Mouse (Mus musculus) thymus, adult 2 months (tissue): ENCODE results near the gene Vps33a. TPM values are rescaled to one million over a fixed set of nuclear protein-coding genes. Genes with fewer than 3 reads are reported as not detected.

Experiments used
- DNase-seq: peaks from one replicate; pipeline ENCODE4 v3.0.0; 2021
- H3K27ac ChIP-seq: fragments of 200-500 bp; 2 replicates; pipeline ENCODE4 v1.5.1; 2012; ENCODE audit warnings: low read length, control low read depth; ENCODE audit not compliant: control insufficient read depth, insufficient read depth
- H3K27me3 ChIP-seq: fragments of 200-500 bp; 2 replicates; pipeline ENCODE4 v1.6.1; 2012; ENCODE audit warnings: mild to moderate bottlenecking, low read length, moderate library complexity, mixed read lengths; ENCODE audit not compliant: control insufficient read depth, insufficient read depth
- H3K36me3 ChIP-seq: fragments of 200-500 bp; 2 replicates; pipeline ENCODE4 v1.6.1; 2012; ENCODE audit warnings: mild to moderate bottlenecking, low read length, moderate library complexity; ENCODE audit not compliant: control insufficient read depth, insufficient read depth
- H3K4me1 ChIP-seq: fragments of 200-500 bp; replicated peaks from 2 replicates; pipeline ENCODE4 v1.6.1; 2012; ENCODE audit warnings: low read length; ENCODE audit not compliant: control insufficient read depth, insufficient read depth
- H3K4me3 ChIP-seq: fragments of 200-500 bp; 2 replicates; pipeline ENCODE4 v1.5.1; 2012; ENCODE audit warnings: mild to moderate bottlenecking, low read length, control low read depth, moderate library complexity; ENCODE audit not compliant: control insufficient read depth, insufficient read depth
- CTCF ChIP-seq: fragments of 200-500 bp; IDR thresholded peaks from 2 replicates; pipeline ENCODE4 v1.5.1; 2012; ENCODE audit warnings: mild to moderate bottlenecking, control low read depth, low read length, moderate library complexity, borderline replicate concordance; ENCODE audit not compliant: control insufficient read depth, poor library complexity, insufficient read depth; ENCODE audit errors: extremely low read depth
- POLR2A ChIP-seq: fragments of 200-500 bp; IDR thresholded peaks from 2 replicates; pipeline ENCODE4 v1.6.1; 2012; ENCODE audit warnings: mild to moderate bottlenecking, low read length, control low read depth, moderate library complexity; ENCODE audit not compliant: control insufficient read depth, poor library complexity, insufficient read depth; ENCODE audit errors: extremely low read depth
- WGBS: fragments of 180-500 bp; shearing (Covaris S2); methylation state at CpG from one replicate; pipeline ENCODE4 v1.1.7; 2018; 5-methylcytosine and 5-hydroxymethylcytosine counted together
- polyA plus RNA-seq: library from polyadenylated mRNA; depleted of rRNA; stranded (reverse); fragments of >200 nt; gene quantifications from 2 replicates; pipeline ENCODE4 v1.2.3, GENCODE M21; 2012

The Vps33a gene
- polyA plus RNA-seq, 1 experiment, result 26.3 TPM

DNA sequence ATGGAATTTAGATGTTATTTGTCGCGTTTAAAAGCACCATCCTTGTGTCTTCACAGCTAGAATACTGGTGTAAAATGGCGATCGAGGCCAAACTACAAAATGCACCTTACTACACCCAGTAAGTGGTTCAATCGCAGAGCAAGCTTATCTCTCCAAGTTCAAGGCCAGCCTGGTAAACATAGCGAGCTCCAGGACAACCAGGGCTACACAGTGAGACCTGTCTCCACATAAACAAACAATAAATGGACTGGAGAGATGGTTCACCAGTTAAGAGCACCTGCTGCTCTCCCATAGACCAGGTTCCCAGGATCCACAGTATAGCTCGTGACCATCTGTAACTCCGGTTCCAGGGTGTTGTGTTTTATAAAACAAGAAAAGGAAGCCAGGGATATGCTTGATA is 524 bp upstream of the Vps33a start:
- TF ChIP-seq CTCF (no peak), POLR2A (no peak)
- H3K4me3 ChIP-seq, result no peak overlapping the region
- H3K27ac ChIP-seq, result no peak overlapping the region
- no peaks in the 10 kb centered on the region for H3K27me3 ChIP-seq
- no peak for DNase-seq
- H3K4me1 ChIP-seq, result peaks cover 5% of the 10 kb centered on the region
- H3K36me3 ChIP-seq, result peaks cover 12% of the 10 kb centered on the region
- WGBS, result 76% methylated on average over 8 of the region's 8 CpGs

DNA sequence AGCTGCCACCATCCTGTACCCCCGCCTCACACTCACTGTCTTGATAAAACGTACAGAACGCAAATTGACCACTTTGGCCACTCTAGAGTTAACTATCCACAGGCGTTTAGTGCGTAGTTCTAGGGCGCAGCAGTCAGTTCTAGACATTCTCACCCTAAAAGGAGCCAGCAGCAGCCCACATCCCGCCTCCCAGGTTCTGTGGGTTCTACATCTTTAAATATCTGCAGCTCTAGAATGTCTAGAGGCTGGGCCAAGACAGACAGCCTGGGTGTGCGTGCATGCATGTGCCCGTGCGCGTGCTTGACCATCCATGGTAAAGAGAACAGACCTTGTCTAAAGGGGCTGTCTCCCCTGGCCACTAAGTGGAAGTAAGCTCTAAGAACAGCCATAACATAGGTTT is 11.7 kb downstream of the Vps33a start:
- Histone ChIP-seq H3K27me3 (no peaks in the 10 kb centered on the region), H3K4me1 (no peaks in the 10 kb centered on the region), H3K36me3 (peaks cover 74% of the 10 kb centered on the region), H3K27ac (no peak overlapping the region), H3K4me3 (no peak overlapping the region)
- 99% methylated on average over 11 of the region's 11 CpGs for WGBS
- no peak for TF ChIP-seq POLR2A
- TF ChIP-seq CTCF, result no peak
- no peak for DNase-seq

DNA sequence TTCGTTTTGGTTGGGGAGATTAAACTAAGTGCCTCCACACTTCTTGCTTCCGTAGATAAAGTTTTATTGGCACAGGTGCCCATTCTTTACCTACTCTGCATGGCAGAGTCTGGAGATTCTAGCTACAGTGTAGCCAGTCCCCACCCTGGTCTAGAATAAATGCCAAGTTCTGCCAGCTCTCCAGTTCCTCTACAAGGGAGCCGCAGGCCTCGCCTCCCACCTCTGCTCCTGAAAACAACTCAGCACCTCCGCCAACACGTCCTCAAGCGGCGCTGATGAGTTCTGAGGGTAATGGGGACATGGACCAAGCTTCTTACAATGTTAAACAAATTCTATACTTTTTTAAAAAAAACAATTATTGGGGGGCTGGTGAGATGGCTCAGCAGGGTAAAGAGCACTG is 13.2 kb downstream of the Vps33a start:
- H3K27ac ChIP-seq, result no peak overlapping the region
- H3K4me3 ChIP-seq, result no peak overlapping the region
- H3K27me3 ChIP-seq, result no peaks in the 10 kb centered on the region
- WGBS, result 98% methylated on average over 8 of the region's 8 CpGs
- DNase-seq, result no peak
- TF ChIP-seq POLR2A (no peak), CTCF (no peak)
- H3K36me3 ChIP-seq, result peaks cover 63% of the 10 kb centered on the region
- H3K4me1 ChIP-seq, result no peaks in the 10 kb centered on the region

DNA sequence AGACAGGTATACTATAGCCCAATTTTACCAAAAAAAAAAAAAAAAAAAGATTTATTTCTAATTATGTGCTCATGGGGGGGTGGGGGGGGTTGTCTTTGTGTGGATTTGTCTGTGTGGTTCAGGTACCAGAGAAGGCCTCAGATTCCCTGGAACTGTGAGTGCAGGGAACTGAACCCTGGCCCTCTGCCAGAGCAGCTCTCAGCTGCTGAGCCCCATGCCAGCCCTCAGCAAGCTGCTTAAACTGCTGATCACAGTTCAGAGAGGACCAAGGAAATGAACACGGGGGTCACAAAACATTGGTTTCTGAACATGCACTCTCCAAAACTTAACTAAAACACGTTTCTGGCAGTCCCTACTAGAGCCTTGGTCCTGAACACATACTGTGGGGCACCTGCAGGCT is 16.4 kb downstream of the Vps33a start:
- Histone ChIP-seq H3K36me3 (peaks cover 34% of the 10 kb centered on the region), H3K27ac (no peak overlapping the region), H3K4me1 (no peaks in the 10 kb centered on the region), H3K4me3 (no peak overlapping the region), H3K27me3 (no peaks in the 10 kb centered on the region)
- TF ChIP-seq POLR2A (no peak), CTCF (no peak)
- DNase-seq, result no peak
- WGBS, result 89% methylated on average over 2 of the region's 2 CpGs

DNA sequence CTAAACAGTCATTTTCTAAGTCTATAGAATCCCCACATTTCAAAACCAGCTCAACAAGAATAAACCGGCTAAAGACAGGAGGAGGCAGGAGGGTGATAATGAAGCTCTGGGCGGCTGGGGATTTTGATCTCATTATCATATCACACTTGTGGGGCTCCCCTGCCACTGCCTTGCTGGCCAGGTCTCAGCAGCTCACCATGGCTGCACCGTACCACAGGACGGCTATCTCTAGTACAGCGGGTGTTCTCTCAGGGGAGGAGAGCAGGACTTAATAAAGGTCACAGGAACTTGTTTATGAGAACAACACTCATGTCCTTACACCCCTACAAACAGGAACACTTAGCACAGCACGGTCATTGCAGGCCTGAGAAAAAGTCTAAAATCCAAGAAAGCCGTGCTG is 17.1 kb downstream of the Vps33a start:
- H3K36me3 ChIP-seq, result peaks cover 30% of the 10 kb centered on the region
- H3K4me1 ChIP-seq, result no peaks in the 10 kb centered on the region
- DNase-seq, result no peak
- TF ChIP-seq POLR2A, result no peak
- TF ChIP-seq CTCF, result no peak
- H3K27me3 ChIP-seq, result no peaks in the 10 kb centered on the region
- H3K27ac ChIP-seq, result no peak overlapping the region
- WGBS, result 97% methylated on average over 7 of the region's 7 CpGs
- no peak overlapping the region for H3K4me3 ChIP-seq

DNA sequence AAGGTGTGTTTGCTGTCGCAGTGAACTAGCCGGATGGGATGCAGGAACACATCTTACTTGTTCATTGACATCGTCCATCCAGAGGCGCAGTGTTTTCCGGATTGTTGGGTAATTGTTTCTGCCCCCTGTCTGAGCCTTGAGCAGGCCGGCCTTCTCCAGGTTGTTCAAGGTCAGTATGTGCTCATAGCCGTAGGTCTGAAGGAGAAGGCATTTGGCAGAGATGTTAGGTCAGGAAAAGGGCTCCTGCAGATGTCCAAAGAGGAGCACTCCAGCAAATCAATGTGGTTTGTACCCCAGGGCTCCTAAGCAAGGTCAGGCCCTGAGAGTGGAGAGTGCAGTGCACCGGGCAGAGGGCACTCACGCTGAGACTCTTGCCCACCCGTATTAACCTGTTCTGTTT is 39.0 kb downstream of the Vps33a start:
- WGBS, result 98% methylated on average over 10 of the region's 10 CpGs

DNA sequence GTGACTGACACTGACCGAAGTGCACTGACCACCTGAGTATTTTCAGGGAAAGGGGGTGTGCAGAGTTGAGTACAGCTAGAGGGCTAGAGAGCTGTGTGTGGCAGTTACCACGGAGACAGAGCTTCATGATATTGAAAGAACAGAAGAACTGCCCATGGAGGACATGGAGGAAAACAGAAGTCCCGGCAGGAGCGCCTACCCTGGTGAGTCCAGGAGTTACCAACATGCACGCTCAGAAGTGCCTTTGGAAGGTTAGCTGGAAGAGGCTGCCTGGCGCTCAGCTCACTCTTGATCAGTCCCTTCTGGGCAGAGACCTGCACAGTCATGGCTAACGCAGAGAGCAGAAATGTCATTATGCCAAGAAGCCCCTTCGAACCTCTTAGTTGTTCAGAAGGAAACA is 42.8 kb downstream of the Vps33a start:
- no peak for TF ChIP-seq POLR2A
- TF ChIP-seq CTCF, result no peak
- 97% methylated on average over 8 of the region's 8 CpGs for WGBS
- DNase-seq, result no peak
- H3K27ac ChIP-seq, result no peak overlapping the region
- H3K4me3 ChIP-seq, result no peak overlapping the region
- peaks cover 45% of the 10 kb centered on the region for H3K36me3 ChIP-seq
- H3K27me3 ChIP-seq, result no peaks in the 10 kb centered on the region
- no peaks in the 10 kb centered on the region for H3K4me1 ChIP-seq

More for the DNA sequence above, 39.0 kb downstream of the Vps33a start:
- Histone ChIP-seq H3K27me3 (no peaks in the 10 kb centered on the region), H3K4me1 (no peaks in the 10 kb centered on the region), H3K27ac (no peak overlapping the region), H3K4me3 (no peak overlapping the region), H3K36me3 (peaks cover 59% of the 10 kb centered on the region)
- TF ChIP-seq CTCF (no peak), POLR2A (no peak)
- no peak for DNase-seq
